Mouse (Mus musculus): ENCODE measurements around the gene Ptprb.

The Ptprb gene

GRCm38 (mm10) chr10:116382826-116383685, 107.7 kb downstream of the Ptprb start:
- no peak for TF ChIP-seq GATA4 (IDR thresholded peaks at IDR 0.05; ENCODE audit: insufficient replicate concordance, low read length)

GRCm38 (mm10) chr10:116384401-116384800, 109.1 kb downstream of the Ptprb start:
- TF ChIP-seq GATA4 (IDR thresholded peaks at IDR 0.05; ENCODE audit: insufficient replicate concordance, low read length), result no peak

GRCm38 (mm10) chr10:116386391-116386885, 111.1 kb downstream of the Ptprb start:
- TF ChIP-seq GATA4 (IDR thresholded peaks at IDR 0.05; ENCODE audit: insufficient replicate concordance, low read length), result no peak

- TF ChIP-seq GATA4 (IDR thresholded peaks at IDR 0.05; ENCODE audit: insufficient replicate concordance, low read length), result no peak
These were observed 113.5 kb downstream of the Ptprb start for GRCm38 (mm10) chr10:116388840-116389239.

GRCm38 (mm10) chr10:116393790-116394475, 118.6 kb downstream of the Ptprb start:
- no peak for TF ChIP-seq GATA4 (IDR thresholded peaks at IDR 0.05; ENCODE audit: insufficient replicate concordance, low read length)

GRCm38 (mm10) chr10:116394585-116394984, 119.3 kb downstream of the Ptprb start:
- TF ChIP-seq GATA4 (IDR thresholded peaks at IDR 0.05; ENCODE audit: insufficient replicate concordance, low read length), result peak; percentile 73; the same call in 1 of the 2 replicates

- no peak for TF ChIP-seq GATA4 (IDR thresholded peaks at IDR 0.05; ENCODE audit: insufficient replicate concordance, low read length)
These were observed 121.0 kb downstream of the Ptprb start for GRCm38 (mm10) chr10:116396279-116396678.

GRCm38 (mm10) chr10:116396966-116397365, 121.6 kb downstream of the Ptprb start:
- no peak for TF ChIP-seq GATA4 (IDR thresholded peaks at IDR 0.05; ENCODE audit: insufficient replicate concordance, low read length)

- no peak for TF ChIP-seq GATA4 (IDR thresholded peaks at IDR 0.05; ENCODE audit: insufficient replicate concordance, low read length)
These were observed 122.2 kb downstream of the Ptprb start for GRCm38 (mm10) chr10:116397573-116397972.

- no peak for TF ChIP-seq GATA4 (IDR thresholded peaks at IDR 0.05; ENCODE audit: insufficient replicate concordance, low read length)
These were observed 122.7 kb downstream of the Ptprb start for GRCm38 (mm10) chr10:116397973-116398372.

- no peak for TF ChIP-seq GATA4 (IDR thresholded peaks at IDR 0.05; ENCODE audit: insufficient replicate concordance, low read length)
These were observed 127.6 kb downstream of the Ptprb start for GRCm38 (mm10) chr10:116402742-116403425.

- TF ChIP-seq GATA4 (IDR thresholded peaks at IDR 0.05; ENCODE audit: insufficient replicate concordance, low read length), result no peak
These were observed 128.4 kb downstream of the Ptprb start for GRCm38 (mm10) chr10:116403679-116404078.

- no peak for TF ChIP-seq GATA4 (IDR thresholded peaks at IDR 0.05; ENCODE audit: insufficient replicate concordance, low read length)
These were observed 129.7 kb downstream of the Ptprb start for GRCm38 (mm10) chr10:116405011-116405410.

- no peak for TF ChIP-seq GATA4 (IDR thresholded peaks at IDR 0.05; ENCODE audit: insufficient replicate concordance, low read length)
These were observed 132.5 kb downstream of the Ptprb start for GRCm38 (mm10) chr10:116407684-116408359.

- no peak for TF ChIP-seq GATA4 (IDR thresholded peaks at IDR 0.05; ENCODE audit: insufficient replicate concordance, low read length)
These were observed 135.5 kb downstream of the Ptprb start for GRCm38 (mm10) chr10:116410826-116411225.

Data from liver, adult (tissue).